Mouse (Mus musculus) lung, postnatal 0 days (tissue): ENCODE results near the gene Mib2. TPM values are rescaled to one million over a fixed set of nuclear protein-coding genes. Genes with fewer than 3 reads are reported as not detected.
A peak's percentile ranks its signal among the peaks of the same experiment; 100 is the strongest.

ENCODE experiments used
- ATAC-seq: fragments of 200-750 bp; cut with Nextera tagmentation; 2 replicates; pipeline ENCODE4 v1.8.0; 2017; ENCODE audit warnings: moderate library complexity
- DNase-seq: peaks from one replicate; pipeline ENCODE4 v3.0.0-alpha.2; 2016; ENCODE audit warnings: low spot score
- H3K27ac ChIP-seq: fragments of 300-500 bp; sonication (generic); 2 replicates; pipeline ENCODE4 v1.5.1; 2014; ENCODE audit warnings: antibody characterized with exemption, mild to moderate bottlenecking, low read length, mixed read lengths
- H3K27me3 ChIP-seq: fragments of 300-500 bp; sonication (generic); replicated peaks from 2 replicates; pipeline ENCODE4 v1.6.1; 2014; ENCODE audit warnings: low read length, mixed read lengths; ENCODE audit not compliant: insufficient read depth
- H3K36me3 ChIP-seq: fragments of 300-500 bp; sonication (generic); 2 replicates; pipeline ENCODE4 v1.6.1; 2014; ENCODE audit warnings: low read length, mixed read lengths; ENCODE audit not compliant: insufficient read depth
- H3K4me1 ChIP-seq: fragments of 300-500 bp; sonication (generic); 2 replicates; pipeline ENCODE4 v1.6.1; 2014; ENCODE audit warnings: antibody characterized with exemption, low read depth, low read length, mixed read lengths; ENCODE audit not compliant: insufficient read depth
- H3K4me2 ChIP-seq: fragments of 300-500 bp; sonication (generic); replicated peaks from 2 replicates; pipeline ENCODE4 v1.6.1; 2014; ENCODE audit warnings: low read depth, mild to moderate bottlenecking, low read length, moderate library complexity, mixed read lengths
- H3K4me3 ChIP-seq: fragments of 300-500 bp; sonication (generic); 2 replicates; pipeline ENCODE4 v1.5.1; 2014; ENCODE audit warnings: low read depth, low read length
- H3K9ac ChIP-seq: fragments of 300-500 bp; sonication (generic); replicated peaks from 2 replicates; pipeline ENCODE4 v1.6.1; 2014; ENCODE audit warnings: low read depth, mild to moderate bottlenecking
- H3K9me3 ChIP-seq: fragments of 300-500 bp; sonication (generic); 2 replicates; pipeline ENCODE4 v1.6.1; 2016; ENCODE audit warnings: low read length, mixed read lengths
- CTCF ChIP-seq: IDR thresholded peaks from 2 replicates; pipeline ENCODE4 v1.5.1; 2016; ENCODE audit warnings: antibody characterized with exemption, mild to moderate bottlenecking
- EP300 ChIP-seq: IDR thresholded peaks from 2 replicates; pipeline ENCODE4 v1.6.1; 2016; ENCODE audit warnings: antibody characterized with exemption, mild to moderate bottlenecking, control low read depth
- WGBS: fragments of 180-500 bp; shearing (Covaris S2); extraction: QIAGEN DNeasy Blood & Tissue Kit; methylation state at CpG from one replicate; pipeline ENCODE4 v1.1.7; 2014; 5-methylcytosine and 5-hydroxymethylcytosine counted together
- polyA plus RNA-seq: library from polyadenylated mRNA; unstranded; fragments of >200 nt; fragmentation: Nextera tagmentation; extraction: Ambion mirVana; gene quantifications from 2 replicates; pipeline ENCODE4 v1.2.1, GENCODE M21; 2015

Gene Mib2
- polyA plus RNA-seq: 16.3 and 19.8 TPM in 2 replicates

GRCm38 (mm10) chr4:155668689-155669597, at the start of gene Mib2:
Mib2 (minus strand) TSS chr4:155669198.
- no peaks in the 10 kb centered on the region for H3K36me3 ChIP-seq
- H3K4me3 ChIP-seq: peak within 1 kb of the TSS; percentile 95
- H3K9me3 ChIP-seq: no peaks in the 10 kb centered on the region
- H3K9ac ChIP-seq: peak within 1 kb of the TSS; percentile 73
- peak within 1 kb of the TSS; percentile 62 for H3K27ac ChIP-seq
- DNase-seq (peak; percentile 98), ATAC-seq (peak; percentile 99)
- no peaks in the 10 kb centered on the region for H3K27me3 ChIP-seq
- H3K4me2 ChIP-seq: peak within 1 kb of the TSS; percentile 87
- TF ChIP-seq EP300 (no peak), CTCF (peak; percentile 6; the same call in 1 of the 2 replicates)
- WGBS: 0% methylated on average over 66 of the region's 73 CpGs
- H3K4me1 ChIP-seq: peaks cover 9% of the 10 kb centered on the region; the same call in 1 of the 2 replicates

DNA sequence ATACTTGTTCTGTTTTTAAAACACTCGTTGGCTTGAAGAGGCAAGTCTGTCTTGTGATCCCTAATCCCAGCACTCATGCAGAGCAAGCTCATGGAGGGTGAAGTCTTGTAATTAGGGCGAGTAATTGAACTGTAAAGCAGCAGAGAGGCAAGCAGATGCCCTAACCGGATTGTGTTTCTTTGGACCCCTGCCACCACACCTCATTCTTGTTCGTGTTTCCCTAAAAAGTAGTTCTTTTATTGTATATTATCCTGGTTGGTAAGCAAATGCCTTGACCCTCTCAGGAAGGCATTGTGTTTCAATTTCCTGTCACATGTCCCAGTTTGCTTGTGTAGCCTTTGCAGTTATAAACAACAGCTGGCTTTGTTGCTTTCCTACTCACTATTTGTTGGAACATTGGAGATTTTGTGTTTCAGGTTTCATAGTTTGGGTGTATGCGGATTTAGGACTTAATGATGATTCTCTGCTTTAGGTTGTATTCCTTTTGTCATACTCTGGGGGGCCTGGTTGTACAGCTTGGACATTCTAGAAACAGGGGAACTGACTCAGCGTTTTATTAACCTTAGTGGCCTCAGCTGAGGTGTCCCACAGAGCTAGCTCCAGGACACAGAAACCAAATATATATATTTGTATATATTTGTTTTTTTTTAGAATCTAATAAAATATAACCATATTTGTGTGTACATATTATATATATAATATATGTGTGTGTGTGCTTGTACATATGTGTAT, 41.7 kb upstream of the Mib2 start:
- 43% methylated on average over 6 of the region's 6 CpGs for WGBS
- 0 out of 2 replicates have a peak overlapping the region, but pooled peaks have one; percentile 17 for H3K4me2 ChIP-seq
- H3K27me3 ChIP-seq: no peaks in the 10 kb centered on the region
- H3K36me3 ChIP-seq: peaks cover 5% of the 10 kb centered on the region
- TF ChIP-seq CTCF (no peak), EP300 (peak; percentile 72)
- peaks cover 5% of the 10 kb centered on the region; the same call in 1 of the 2 replicates for H3K4me1 ChIP-seq
- H3K27ac ChIP-seq: peak overlapping the region; percentile 69
- peak; percentile 65 for ATAC-seq
- H3K9ac ChIP-seq: no peak overlapping the region
- no peak overlapping the region for H3K4me3 ChIP-seq
- H3K9me3 ChIP-seq: no peaks in the 10 kb centered on the region
- DNase-seq: peak; percentile 57

- H3K27ac ChIP-seq: no peak overlapping the region
Measured at GRCm38 (mm10) chr4:155708988-155709387, 40.0 kb upstream of the Mib2 start.

GRCm38 (mm10) chr4:155708582-155708981, 39.6 kb upstream of the Mib2 start:
- H3K27me3 ChIP-seq: no peaks in the 10 kb centered on the region
- ATAC-seq (no peak), DNase-seq (no peak)
- no peak overlapping the region for H3K4me2 ChIP-seq
- H3K4me3 ChIP-seq: no peak overlapping the region
- no peak for TF ChIP-seq CTCF
- TF ChIP-seq EP300: no peak
- no peak overlapping the region for H3K27ac ChIP-seq
- no peak overlapping the region for H3K9ac ChIP-seq
- WGBS: 69% methylated on average over 2 of the region's 2 CpGs
- peaks cover 5% of the 10 kb centered on the region; the same call in 1 of the 2 replicates for H3K4me1 ChIP-seq
- H3K9me3 ChIP-seq: no peaks in the 10 kb centered on the region
- no peaks in the 10 kb centered on the region for H3K36me3 ChIP-seq

More at GRCm38 (mm10) chr4:155708988-155709387, 40.0 kb upstream of the Mib2 start:
- TF ChIP-seq CTCF: no peak
- TF ChIP-seq EP300: no peak
- Histone ChIP-seq H3K36me3 (no peaks in the 10 kb centered on the region), H3K4me1 (peaks cover 5% of the 10 kb centered on the region; the same call in 1 of the 2 replicates), H3K9me3 (no peaks in the 10 kb centered on the region), H3K4me2 (no peak overlapping the region), H3K27me3 (no peaks in the 10 kb centered on the region), H3K9ac (no peak overlapping the region), H3K4me3 (no peak overlapping the region)
- ATAC-seq: no peak
- no peak for DNase-seq

- Histone ChIP-seq H3K9me3 (no peaks in the 10 kb centered on the region), H3K4me1 (peaks cover 5% of the 10 kb centered on the region; the same call in 1 of the 2 replicates), H3K27ac (peak overlapping the region; percentile 98), H3K36me3 (no peaks in the 10 kb centered on the region), H3K4me3 (peak overlapping the region; percentile 94), H3K9ac (peak overlapping the region; percentile 99), H3K4me2 (peak overlapping the region; percentile 77), H3K27me3 (no peaks in the 10 kb centered on the region)
- DNase-seq: peak; percentile 70
- under 1% methylated on average over 19 of the region's 19 CpGs for WGBS
- no peak; the same call in 1 of the 2 replicates for ATAC-seq
- no peak for TF ChIP-seq CTCF
- TF ChIP-seq EP300: no peak
Measured at GRCm38 (mm10) chr4:155705592-155705929, 36.6 kb upstream of the Mib2 start.
